8 mouse cellular contexts compared by ENCODE assay signal in the genomic region with DNA sequence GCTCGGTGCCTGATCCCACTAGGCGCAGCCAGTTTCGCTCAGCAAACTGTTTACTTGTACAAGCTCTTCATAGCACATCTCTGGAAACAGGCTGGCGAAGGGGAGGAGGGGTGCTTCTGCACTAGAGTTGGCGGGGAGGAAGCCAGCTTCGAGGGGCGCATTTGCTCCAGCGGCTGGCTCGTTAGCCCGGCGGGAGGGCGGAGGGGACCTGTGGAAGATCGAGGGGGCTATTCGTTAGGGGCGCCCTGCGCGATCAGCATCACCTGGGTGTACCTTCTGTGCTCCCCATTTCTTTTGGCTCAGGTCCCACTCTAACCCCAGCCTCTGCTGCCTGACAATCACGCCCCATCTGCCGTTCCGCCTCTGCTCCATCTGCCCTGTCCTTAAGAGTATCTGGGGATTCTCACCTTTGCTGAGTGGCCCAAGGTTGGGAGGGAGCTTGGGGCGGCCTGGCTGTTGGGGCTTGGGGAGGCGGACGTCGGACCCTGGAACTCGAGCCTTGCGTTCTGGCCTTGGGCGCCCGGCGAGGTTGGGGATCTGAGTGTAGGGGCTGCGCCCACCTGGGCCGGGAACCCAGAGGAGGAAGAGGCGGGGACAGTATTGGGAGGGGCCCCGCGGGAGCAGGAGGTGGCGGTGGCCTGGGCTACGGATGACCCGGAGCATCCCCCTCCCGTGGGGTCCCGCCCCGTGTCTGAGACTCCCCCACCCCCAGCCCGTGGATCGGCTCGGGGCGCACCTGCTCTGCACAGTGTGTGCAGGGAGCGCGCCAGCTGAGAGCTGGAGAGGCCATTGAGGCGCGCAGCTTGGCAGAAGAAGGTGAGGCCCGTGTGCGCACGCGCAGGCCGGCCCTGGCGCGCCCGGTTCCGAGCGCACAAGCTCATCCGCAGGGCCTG. TPM values are rescaled to one million over a fixed set of nuclear protein-coding genes. Genes with fewer than 3 reads are reported as not detected.
A peak's percentile ranks its signal among the peaks of the same experiment; 100 is the strongest.
DNase-seq lines count a peak whose midpoint lies in the region; ATAC-seq lines count a peak whose summit lies in the region.

No protein-coding gene starts in this region.

- H3K36me3 ChIP-seq in embryonic facial prominence, embryonic 10.5 days (replicated peaks), result no peaks in the 10 kb centered on the region
- H3K36me3 ChIP-seq in heart, embryonic 15.5 days, result no peaks in the 10 kb centered on the region

- H3K27me3 ChIP-seq in embryonic facial prominence, embryonic 10.5 days (replicated peaks; ENCODE audit: low read depth, poor library complexity, severe bottlenecking), result peaks cover 85% of the 10 kb centered on the region
- peaks cover 71% of the 10 kb centered on the region for H3K27me3 ChIP-seq in heart, embryonic 15.5 days

- H3K4me3 ChIP-seq in embryonic facial prominence, embryonic 10.5 days, result peak overlapping the region; percentile 63
- H3K4me3 ChIP-seq in heart, embryonic 15.5 days, result peak overlapping the region; percentile 52

- 1% methylated on average over 59 of the region's 59 CpGs for WGBS in embryonic facial prominence, embryonic 10.5 days
- WGBS in heart, embryonic 15.5 days, result 6% methylated on average over 59 of the region's 59 CpGs

- H3K4me2 ChIP-seq in heart, embryonic 15.5 days, result peak overlapping the region; percentile 91

- ATAC-seq in heart, embryonic 15.5 days (replicated peaks; ENCODE audit: insufficient number of reproducible peaks, insufficient read depth, low FRiP score, low read depth), result peak; percentile 14; the same call in 1 of the 2 replicates

- DNase-seq in ovary, postnatal 14 days (ENCODE audit: low spot score), result peak; percentile 36
- DNase-seq in ovary, adult 18-20 months (ENCODE audit: low spot score), result no peak
- DNase-seq in embryonic facial prominence, embryonic 10.5 days (ENCODE audit: low spot score), result peak; percentile 68
- DNase-seq in layer of hippocampus, postnatal 10 days (ENCODE audit: low spot score in 2 of 2), result peak; percentile 68 to 80
- DNase-seq in lung, postnatal 10 days, result peak; percentile 52
- peak; percentile 74 for DNase-seq in right cerebral cortex, postnatal 4 days
- no peak for DNase-seq in spleen, postnatal 36 days (ENCODE audit: low spot score in 2 of 2)

- H3K4me1 ChIP-seq in embryonic facial prominence, embryonic 10.5 days, result peaks cover 20% of the 10 kb centered on the region
- H3K4me1 ChIP-seq in heart, embryonic 15.5 days (replicated peaks), result peaks cover 25% of the 10 kb centered on the region

- peak overlapping the region; percentile 40 for H3K27ac ChIP-seq in embryonic facial prominence, embryonic 10.5 days (replicated peaks)
- no peak overlapping the region for H3K27ac ChIP-seq in heart, embryonic 15.5 days

- H3K9ac ChIP-seq in heart, embryonic 15.5 days, result peak overlapping the region; percentile 46

- no peaks in the 10 kb centered on the region for H3K9me3 ChIP-seq in embryonic facial prominence, embryonic 10.5 days
- no peaks in the 10 kb centered on the region for H3K9me3 ChIP-seq in heart, embryonic 15.5 days (replicated peaks)

RNA-seq across cellular contexts. Expression of a gene that starts 9.2 kb away (rescaled TPM):
- polyA plus RNA-seq in embryonic facial prominence, embryonic 10.5 days (2016; fragmentation: Nextera tagmentation; extraction: Ambion mirVana), result 0.47 and 0.49 TPM in 2 replicates
- polyA plus RNA-seq in heart, embryonic 15.5 days (2015; fragmentation: Nextera tagmentation; extraction: Ambion mirVana), result 0.18 and 0.37 TPM in 2 replicates
- 1 to 10 TPM; 1.8 TPM for total RNA-seq in layer of hippocampus, postnatal 10 days (2021)

RNA-seq across cellular contexts. Expression of a gene that starts 19.1 kb away (rescaled TPM):
- polyA plus RNA-seq in embryonic facial prominence, embryonic 10.5 days (2016; fragmentation: Nextera tagmentation; extraction: Ambion mirVana), result not detected in 2 replicates
- not detected in 2 replicates for polyA plus RNA-seq in heart, embryonic 15.5 days (2015; fragmentation: Nextera tagmentation; extraction: Ambion mirVana)
- 1 to 10 TPM; 1.3 to 1.4 TPM for total RNA-seq in layer of hippocampus, postnatal 10 days (2021)

RNA-seq across cellular contexts. Expression of a gene that starts 28.2 kb away (rescaled TPM):
- 0.49 and 0.67 TPM in 2 replicates for polyA plus RNA-seq in embryonic facial prominence, embryonic 10.5 days (2016; fragmentation: Nextera tagmentation; extraction: Ambion mirVana)
- polyA plus RNA-seq in heart, embryonic 15.5 days (2015; fragmentation: Nextera tagmentation; extraction: Ambion mirVana), result 1.5 and 4.6 TPM in 2 replicates
- total RNA-seq in layer of hippocampus, postnatal 10 days (2021), result 10 to 100 TPM; 83.4 to 87.0 TPM

Comparison
In these comparisons a context has a peak if more than half of its experiments do, and no peak if none do; other contexts are left out.
1. DNase-seq: peak in ovary, postnatal 14 days (single experiment), embryonic facial prominence, embryonic 10.5 days (single experiment), layer of hippocampus, postnatal 10 days (2 of 2), lung, postnatal 10 days (single experiment) and right cerebral cortex, postnatal 4 days (single experiment); none in ovary, adult 18-20 months (single experiment) and spleen, postnatal 36 days (0 of 2).